Mouse (Mus musculus) v-Abl transformed pro-B cells (cell line): ENCODE measurements around the gene Slc5a10.

Source experiments
- in situ Hi-C, 2 experiments: fragments of 400-800 bp; cut with MboI; formaldehyde crosslinking; loops; one replicate each; pipeline ENCODE4 v1.15.1; 2025; ENCODE audit not compliant: unreplicated experiment in 2 of 2

Slc5a10 gene

DNA sequence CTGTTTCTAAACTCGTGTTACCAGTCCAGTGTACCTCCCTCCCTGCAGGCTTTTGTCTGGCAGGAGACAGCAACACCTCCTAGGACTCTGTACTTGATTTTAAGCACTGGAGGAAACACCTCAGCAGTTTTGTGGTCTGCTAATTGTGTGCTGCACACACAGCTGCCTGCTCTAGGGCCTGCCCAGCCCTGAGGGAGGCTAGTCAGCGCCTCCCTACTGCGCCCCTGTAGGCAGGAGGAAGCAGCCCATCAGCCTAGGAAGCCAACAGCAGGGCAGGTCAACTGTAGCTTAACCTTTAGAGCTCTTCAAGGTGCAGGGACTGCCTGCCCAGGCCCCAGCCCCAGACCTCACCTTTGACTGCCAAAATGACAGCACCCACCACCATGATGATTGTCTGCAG, 11.7 kb downstream of the Slc5a10 start:
- in situ Hi-C loops, result no loop called here

GRCm38 (mm10) chr11:61706232-61706631, 14.4 kb downstream of the Slc5a10 start:
- in situ Hi-C loops, result no loop called here

- in situ Hi-C loops, result no loop called here
Observed at GRCm38 (mm10) chr11:61705581-61705980, 15.0 kb downstream of the Slc5a10 start.

- in situ Hi-C loops, result no loop called here
Observed at GRCm38 (mm10) chr11:61702494-61702893, 18.1 kb downstream of the Slc5a10 start.

DNA sequence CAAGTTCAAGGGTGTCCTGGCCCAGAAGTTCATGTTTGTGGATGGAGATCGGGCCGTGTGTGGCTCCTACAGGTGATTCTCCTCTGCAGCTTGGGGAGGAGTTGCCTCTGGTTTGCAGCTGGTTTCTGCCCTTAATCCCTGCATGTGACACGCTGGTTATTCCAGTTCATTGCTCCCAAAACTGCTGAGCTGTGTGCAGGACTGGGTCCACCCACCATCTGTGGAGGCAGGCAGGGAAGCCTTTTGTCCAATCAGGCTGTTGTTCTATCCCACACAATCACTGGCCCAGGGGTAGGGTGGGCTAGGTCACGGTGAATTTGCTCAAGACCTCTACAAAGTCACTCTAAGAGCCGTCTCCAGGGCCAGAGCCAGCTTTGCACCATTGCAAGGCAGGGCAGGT, 18.9 kb downstream of the Slc5a10 start:
- in situ Hi-C loops, result no loop called here

GRCm38 (mm10) chr11:61699933-61700332, 20.7 kb downstream of the Slc5a10 start:
- in situ Hi-C loops, result no loop called here

- in situ Hi-C loops, result no loop called here
Observed at GRCm38 (mm10) chr11:61699460-61699859, 21.2 kb downstream of the Slc5a10 start.

DNA sequence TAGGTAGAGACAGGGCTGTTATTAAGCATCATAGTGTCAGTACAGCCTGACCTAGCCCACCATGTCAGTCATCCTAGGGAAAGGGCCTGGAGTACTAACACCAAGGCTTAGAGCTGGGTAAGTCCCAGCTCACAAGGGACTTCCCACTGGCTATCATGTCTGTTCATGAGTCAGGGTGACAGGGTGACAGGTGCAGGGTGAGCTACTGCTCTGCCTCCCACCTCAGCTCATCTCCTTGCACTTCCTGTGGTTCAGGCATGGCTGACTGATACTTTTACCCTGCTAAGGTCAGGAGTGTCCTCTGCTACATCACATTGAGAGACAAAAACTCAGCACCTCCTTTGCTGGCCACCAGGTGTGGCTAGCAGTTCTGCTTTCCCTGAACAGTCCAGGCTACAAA, 21.8 kb downstream of the Slc5a10 start:
- in situ Hi-C loops, result no loop called here

- in situ Hi-C loops, result no loop called here
Observed at GRCm38 (mm10) chr11:61692996-61693395, 27.6 kb downstream of the Slc5a10 start.

GRCm38 (mm10) chr11:61687595-61687994, 33.0 kb downstream of the Slc5a10 start:
- in situ Hi-C loops, result no loop called here

DNA sequence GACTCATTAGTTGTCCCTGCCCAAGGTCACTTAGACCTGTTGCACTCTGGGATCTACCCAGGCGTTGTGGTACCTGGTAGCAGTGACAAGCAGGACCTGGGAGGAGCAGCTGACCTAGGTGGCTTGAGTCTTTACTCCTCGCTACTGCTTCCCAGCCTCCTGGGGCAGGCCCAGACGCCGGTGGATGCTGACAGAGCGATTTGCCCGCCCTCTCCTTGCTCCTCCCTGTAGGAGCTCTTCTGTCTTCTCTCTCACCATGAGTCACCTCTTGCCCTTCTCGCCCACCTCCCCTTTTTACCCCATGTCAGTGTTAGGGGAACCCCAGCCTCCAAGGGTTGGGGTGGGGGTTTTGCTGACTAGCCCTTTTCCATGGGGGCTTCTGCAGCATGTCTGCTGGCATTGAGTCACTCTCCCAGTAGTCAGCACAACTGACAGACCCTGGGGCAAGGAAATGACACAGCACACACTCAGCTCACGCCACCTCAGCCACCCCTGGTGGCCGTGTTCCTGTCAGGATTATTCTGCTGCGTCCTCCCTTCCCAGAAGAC, 33.6 kb downstream of the Slc5a10 start:
- in situ Hi-C loops, result no loop called here

DNA sequence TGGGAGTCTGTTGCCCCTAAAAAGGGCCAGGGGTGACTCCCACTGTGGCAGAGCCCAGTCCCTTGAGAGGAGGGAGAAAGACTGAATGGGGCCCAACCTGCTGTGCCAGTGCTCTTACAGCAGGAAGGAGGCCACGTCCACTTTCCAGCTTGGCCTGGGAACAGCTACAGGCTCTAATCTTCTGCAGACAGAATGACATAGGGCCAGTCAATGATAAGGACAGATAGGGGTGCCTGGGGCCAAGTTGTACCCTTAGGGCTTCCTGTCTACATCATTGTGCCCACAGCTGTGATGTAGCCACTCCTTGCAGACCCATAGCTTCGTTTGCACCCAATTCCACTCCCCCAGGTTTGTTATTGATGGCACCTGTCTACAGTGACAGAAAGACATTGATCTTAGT, 34.5 kb downstream of the Slc5a10 start:
- in situ Hi-C loops, result no loop called here

- in situ Hi-C loops, result no loop called here
Observed at GRCm38 (mm10) chr11:61685119-61685725, 35.4 kb downstream of the Slc5a10 start.

- in situ Hi-C loops, result no loop called here
Observed at GRCm38 (mm10) chr11:61683907-61684731, 36.5 kb downstream of the Slc5a10 start, which contains the start of gene Fam83g. TSS of gene Fam83g (plus strand) at chr11:61684091.

- in situ Hi-C loops, result no loop called here
Observed at GRCm38 (mm10) chr11:61679091-61679866, 41.3 kb downstream of the Slc5a10 start.

DNA sequence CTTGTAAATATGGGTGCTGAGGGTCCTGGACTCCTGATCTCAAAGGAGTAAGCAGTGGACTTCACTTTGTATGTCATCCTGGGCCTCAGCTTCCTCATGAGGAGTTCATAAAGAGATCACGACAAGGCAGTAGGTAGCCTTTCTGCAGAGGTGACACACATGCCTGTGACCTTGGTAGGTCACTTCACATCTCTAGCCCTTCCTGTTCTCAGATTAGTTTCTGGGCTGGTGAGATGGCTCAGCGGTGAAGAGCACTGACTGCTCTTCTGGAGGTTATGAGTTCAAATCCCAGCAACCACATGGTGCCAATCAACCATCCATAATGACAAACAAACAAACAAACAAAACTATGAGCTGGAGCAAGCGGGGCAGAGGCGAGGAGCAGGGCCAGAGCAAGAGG, 42.9 kb downstream of the Slc5a10 start:
- in situ Hi-C loops, result no loop called here

DNA sequence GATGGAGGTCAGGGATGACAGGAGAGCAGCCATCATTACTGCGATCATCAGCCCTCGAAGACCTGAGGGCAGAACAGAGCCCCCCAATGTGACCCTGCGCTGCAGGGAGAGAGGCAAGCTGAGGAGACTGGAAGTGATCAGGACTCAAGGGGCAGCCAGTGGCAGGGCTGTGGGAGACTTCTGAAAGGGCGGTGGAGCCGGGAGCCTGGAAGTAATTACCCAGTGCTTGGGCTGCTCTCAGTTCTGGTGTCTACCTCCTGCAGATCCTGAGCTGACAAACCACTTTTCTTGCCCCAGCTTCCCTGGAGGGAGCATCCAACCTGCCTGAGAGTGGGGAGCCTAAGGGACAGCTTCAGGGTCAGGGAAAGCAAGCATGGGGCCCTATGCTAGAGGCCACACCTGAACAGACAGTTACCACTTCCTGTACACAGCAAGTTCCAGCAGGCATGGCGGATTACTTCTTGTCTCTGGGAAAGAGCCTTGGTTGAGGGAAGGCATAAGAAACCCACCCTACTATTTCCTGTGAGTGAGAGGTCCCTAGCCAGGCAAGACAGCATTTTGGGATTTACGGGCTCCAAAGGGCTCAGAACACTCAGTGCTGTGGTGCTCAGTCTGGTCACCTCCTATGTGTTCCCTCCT, 44.3 kb downstream of the Slc5a10 start:
- in situ Hi-C loops, result no loop called here

DNA sequence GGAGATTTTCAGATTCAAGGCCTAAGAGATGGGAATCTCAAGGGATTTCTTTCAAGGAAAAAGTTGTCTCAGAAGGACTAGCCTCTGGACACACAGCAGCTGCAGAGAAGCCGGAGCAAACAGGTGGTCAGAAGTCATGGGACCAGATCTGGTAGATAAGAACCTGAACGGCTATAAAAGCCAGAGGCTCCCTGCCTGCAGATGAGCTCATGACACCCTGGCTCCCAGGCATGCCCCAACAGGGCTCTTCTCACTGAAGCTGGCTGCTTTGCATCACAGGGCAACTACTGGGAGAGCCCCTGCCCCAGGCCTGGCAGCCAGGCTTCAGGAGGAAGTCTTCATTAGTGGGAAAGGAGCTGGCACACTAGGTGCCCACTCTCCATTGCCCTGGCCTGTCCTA, 45.3 kb downstream of the Slc5a10 start:
- in situ Hi-C loops, result no loop called here

GRCm38 (mm10) chr11:61674839-61675159, 45.8 kb downstream of the Slc5a10 start:
- in situ Hi-C loops, result no loop called here

- in situ Hi-C loops, result no loop called here
Observed at GRCm38 (mm10) chr11:61674151-61674838, 46.3 kb downstream of the Slc5a10 start.
